Mouse (Mus musculus) right cerebral cortex, postnatal 4 days (tissue): ENCODE results near the gene 2810004N23Rik.
"Not testable (repeated sequence)": the region's sequence is repeated elsewhere in the genome, so short reads cannot be mapped to it uniquely, and the experiment has no call there.

Experiments
- DNase-seq: peaks from one replicate; pipeline ENCODE4 v3.0.0-alpha.2; 2022

2810004N23Rik gene

GRCm38 (mm10) chr8:124863729-124864128 lies 809 bp upstream of the 2810004N23Rik start:
- no peak for DNase-seq

- DNase-seq = no peak
Measured at GRCm38 (mm10) chr8:124863163-124863677, 300 bp upstream of the 2810004N23Rik start.

DNA sequence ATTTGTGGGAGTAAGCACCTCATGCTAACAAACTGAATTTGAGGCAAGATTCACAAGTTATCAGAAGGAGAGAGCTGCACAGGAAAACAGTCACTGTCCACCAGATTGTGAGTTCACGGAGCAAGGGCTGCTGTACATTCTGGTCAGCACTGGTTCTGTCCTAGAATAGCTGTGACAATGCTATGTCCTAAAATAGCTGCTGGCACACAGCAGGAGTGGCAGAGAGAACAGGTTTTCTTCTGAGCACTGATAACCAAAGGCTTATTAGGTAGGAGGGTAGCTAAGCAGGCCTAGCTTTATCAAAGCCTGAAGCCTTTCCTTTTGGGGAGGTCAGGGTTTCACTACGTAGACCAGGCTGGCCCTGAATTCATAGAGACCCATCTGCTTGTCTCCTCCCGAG lies 2.7 kb downstream of the 2810004N23Rik start:
- DNase-seq = no peak

DNA sequence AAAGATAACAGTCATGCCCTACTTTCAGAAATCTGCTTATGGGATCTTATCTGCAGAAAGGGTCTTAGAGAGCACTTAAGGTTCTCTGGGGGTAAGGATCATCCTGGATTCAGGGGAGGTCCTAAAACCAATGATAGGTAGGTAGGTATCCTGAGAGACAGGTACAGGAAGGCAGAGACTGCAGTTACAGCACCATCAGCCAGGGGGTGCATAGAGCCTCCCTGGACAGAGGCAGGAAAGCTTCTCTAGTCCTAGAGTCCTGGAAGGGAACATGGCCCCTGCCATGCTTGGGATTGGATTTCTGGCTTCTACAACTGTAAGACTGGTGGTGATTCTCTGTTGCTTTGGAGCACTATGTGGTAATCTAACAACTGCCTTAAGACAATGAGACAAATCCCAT lies 3.5 kb downstream of the 2810004N23Rik start:
- no peak for DNase-seq

GRCm38 (mm10) chr8:124853511-124853910 lies 9.4 kb downstream of the 2810004N23Rik start:
- DNase-seq = no peak

- DNase-seq = no peak
Measured at GRCm38 (mm10) chr8:124845573-124845972, 17.3 kb downstream of the 2810004N23Rik start.

DNA sequence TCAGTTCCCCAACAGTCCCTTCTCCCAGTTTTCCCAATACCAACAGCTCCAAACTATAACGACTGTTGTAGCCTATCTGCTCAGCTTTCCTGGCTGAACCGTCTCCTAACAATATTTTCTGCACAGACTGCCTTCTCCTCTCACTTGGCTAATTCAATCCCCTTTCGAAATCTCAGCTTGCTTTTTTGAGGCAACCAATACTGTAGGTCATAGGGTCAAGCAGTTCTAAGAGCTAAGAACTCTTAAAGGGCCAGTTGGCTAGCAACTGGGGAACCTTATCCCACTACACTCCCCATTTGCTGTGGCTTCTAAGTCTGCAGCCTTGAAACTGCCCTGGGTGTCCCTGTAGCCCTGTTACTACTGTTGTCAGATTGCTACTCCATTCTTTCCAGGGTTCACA lies 17.8 kb downstream of the 2810004N23Rik start:
- DNase-seq = no peak

DNA sequence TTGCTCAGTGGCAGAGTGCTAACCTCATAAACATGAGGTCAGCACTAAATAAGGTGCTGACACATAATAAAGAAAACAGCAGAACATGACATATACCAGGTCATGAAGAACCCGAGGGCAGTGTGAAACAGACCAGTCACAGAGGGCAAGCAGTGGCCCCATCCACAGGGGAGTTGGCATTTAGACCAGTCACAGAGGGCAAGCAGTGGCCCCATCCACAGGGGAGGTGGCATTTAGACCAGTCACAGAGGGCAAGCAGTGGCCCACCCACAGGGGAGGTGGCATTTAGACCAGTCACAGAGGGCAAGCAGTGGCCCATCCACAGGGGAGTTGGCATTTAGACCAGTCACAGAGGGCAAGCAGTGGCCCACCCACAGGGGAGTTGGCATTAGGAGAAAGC lies 20.0 kb downstream of the 2810004N23Rik start:
- DNase-seq = not testable (repeated sequence)

DNA sequence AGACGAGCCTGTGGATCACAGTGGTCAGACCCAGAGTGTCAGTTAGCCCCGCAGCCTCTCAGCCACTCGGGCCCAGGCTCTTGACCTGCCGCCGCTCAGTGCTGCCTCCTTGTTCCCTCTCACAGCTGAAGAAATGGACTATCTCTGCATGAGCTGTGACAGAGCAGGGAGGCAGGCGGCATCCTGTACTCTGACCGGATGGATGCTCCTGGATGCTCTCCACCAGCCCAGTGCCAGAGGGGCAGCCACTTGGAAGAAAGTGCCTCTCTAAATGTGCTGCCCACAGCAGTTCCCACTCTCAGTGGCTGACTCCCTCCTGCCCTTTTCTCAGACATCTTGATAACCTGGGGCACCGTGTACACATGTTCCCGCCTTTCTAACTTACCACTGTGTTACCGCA lies 21.1 kb downstream of the 2810004N23Rik start:
- no peak for DNase-seq

GRCm38 (mm10) chr8:124840900-124841299 lies 22.0 kb downstream of the 2810004N23Rik start:
- DNase-seq = no peak

DNA sequence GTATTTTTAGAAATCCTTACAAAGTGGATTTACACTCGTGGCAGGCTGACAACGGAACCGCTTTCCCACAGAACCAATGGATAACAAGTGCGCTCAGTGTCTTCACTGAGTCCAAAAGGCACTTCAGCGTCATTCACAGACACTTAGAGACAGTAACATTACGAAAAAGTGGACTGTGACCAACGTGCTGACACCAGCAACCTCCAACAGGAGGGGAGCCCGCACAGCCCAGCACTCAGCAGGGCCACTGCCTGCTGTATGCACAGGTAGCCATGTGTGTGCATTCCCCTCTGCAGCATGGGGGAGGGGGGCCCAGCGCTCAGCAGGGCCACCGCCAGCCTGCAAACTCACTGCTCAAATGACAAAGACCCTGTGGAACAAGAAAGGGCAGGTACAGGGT lies 23.5 kb downstream of the 2810004N23Rik start:
- DNase-seq = no peak

DNA sequence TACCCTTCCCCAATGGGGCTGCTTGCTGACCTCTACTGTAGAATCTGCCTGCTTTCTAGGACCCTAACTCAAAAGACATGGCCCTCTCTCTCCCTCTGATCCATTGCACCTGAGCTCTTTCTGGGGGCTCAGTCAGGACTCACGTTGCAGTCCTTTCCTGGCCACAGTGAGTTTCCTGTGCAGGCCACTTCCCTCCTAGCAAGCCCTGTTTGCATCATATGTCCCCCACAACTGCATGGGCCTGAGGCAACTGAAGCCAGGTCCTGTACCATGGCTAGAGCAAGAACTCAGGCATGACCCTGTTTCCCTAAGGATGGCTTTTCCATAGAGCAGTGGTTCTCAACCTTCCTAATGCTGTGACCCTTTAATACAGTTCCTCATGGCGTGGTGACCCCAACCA lies 25.0 kb downstream of the 2810004N23Rik start:
- no peak for DNase-seq

DNA sequence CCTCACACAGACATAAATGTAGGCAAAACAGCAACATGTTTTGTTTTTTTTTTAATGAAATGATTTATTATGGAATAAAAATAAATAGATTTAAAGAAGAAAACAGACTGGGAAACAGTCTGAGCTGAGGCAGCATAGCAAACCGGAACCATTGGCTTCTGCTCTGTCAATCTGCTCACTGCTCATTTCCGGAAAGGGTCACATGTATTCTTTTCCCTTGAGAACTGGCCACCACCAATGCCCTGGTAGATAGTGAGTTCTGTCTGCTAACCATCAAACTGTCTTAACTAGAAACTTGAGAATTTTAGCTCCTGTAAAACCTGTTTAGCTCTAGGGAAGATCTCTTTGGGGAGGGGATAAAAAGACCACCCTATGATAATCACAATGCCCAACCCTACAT lies 26.0 kb downstream of the 2810004N23Rik start:
- no peak for DNase-seq

GRCm38 (mm10) chr8:124836273-124836672 lies 26.6 kb downstream of the 2810004N23Rik start:
- DNase-seq = no peak

- no peak for DNase-seq
Measured at GRCm38 (mm10) chr8:124835848-124836247, 27.1 kb downstream of the 2810004N23Rik start.

GRCm38 (mm10) chr8:124833430-124834205 lies 29.3 kb downstream of the 2810004N23Rik start:
- DNase-seq = no peak

GRCm38 (mm10) chr8:124831941-124832340 lies 31.0 kb downstream of the 2810004N23Rik start:
- no peak for DNase-seq

GRCm38 (mm10) chr8:124831531-124831930 lies 31.4 kb downstream of the 2810004N23Rik start:
- no peak for DNase-seq

- DNase-seq = no peak
Measured at GRCm38 (mm10) chr8:124830050-124830449, 32.9 kb downstream of the 2810004N23Rik start.

DNA sequence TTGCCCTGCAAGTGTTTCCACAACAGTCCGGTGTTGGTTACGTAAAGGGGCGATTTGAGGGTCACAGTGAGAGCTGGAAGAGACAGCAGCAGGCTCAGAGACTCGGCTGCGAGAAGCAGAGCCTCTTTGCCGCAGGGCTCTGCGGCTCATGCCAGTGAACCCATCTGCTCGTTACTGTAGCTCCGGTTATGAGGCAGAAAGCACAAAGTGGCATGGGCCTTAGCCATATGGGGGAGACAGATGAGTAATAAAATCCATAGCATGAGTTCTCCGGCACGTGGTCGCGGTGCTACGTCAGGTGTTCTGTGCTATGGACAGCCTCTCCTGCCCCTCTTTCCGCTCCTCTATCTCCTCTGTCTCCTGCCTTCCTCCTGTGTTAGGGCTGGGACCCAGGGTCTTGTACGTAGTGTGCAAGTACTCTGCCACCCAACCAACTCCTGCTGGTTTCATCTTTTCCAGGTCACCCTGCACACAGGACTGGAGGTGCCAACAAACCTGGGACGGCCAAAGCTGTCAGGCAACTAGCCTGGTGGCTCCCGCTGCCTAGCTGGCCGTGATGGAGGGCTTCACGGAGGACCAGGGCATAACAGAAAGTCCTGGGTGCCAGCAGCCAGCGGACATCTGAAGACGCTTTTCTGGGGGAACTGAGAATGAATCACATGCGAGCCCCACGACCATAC lies 34.2 kb downstream of the 2810004N23Rik start:
- no peak for DNase-seq

DNA sequence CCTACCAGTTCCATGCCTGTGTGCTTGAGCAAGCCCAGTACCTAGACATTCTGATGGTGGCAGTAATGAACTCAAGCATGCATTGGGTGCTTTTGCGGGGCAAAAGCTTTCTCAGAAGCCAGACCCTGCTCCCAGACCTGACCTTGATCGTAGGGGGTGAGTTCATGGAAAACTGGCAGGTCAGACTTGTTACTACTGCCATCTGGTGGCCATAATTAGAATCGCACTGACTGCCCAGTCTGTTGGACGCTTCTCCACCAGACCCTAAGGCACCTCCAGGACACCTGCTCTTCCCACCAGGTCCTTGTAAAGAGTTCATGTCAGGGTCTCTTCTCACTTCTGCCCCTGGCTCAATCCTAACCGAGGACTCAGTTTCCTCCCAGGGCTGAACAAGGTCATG lies 35.5 kb downstream of the 2810004N23Rik start:
- DNase-seq = peak; percentile 39

- no peak for DNase-seq
Measured at GRCm38 (mm10) chr8:124826658-124827057, 36.3 kb downstream of the 2810004N23Rik start.

DNA sequence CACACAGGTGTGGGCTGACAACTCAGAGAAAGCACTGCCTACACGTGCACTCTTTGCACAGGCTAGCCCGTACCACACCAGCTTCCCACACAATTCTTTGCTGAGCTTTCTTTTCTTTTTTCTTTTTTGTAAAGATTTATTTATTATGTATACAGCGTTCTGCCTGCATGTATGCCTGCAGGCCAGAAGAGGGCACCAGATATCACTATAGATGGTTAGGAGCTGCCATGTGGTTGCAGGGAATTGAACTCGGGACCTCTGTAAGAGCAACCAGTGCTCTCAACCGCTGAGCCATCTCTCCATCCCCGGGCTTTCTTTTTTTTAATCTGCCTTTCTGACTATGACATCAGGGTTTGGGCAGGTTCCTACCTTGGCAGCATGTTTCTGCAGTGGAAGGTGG lies 39.4 kb downstream of the 2810004N23Rik start:
- DNase-seq = no peak

GRCm38 (mm10) chr8:124820125-124820524 lies 42.8 kb downstream of the 2810004N23Rik start:
- no peak for DNase-seq
